Mouse (Mus musculus): ENCODE measurements around the gene Ube2h. TPM values are rescaled to one million over a fixed set of nuclear protein-coding genes. Genes with fewer than 3 reads are reported as not detected.

Ube2h gene
- total RNA-seq, 1 experiment from 2014 or later = 137 TPM

DNA sequence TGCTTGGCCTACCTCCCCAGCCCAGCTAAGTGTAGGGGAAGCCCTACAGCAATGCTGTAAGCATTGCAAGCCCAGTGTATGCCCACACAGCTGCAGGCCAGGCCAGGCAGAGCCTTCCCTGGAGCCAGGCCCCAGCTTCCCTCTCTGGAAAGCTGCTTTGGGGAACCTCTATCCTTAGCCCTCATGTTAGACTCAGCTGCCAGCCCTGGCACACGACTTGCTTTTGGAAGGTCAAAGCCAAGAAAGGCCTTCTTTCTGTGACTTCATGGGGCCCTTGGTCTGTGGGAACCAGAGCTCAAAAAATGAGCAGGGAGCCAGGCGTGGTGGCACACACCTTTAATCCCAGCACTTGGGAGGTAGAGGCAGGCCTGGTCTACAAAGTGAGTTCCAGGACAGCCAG, 142.7 kb downstream of the Ube2h start:
- no peak for DNase-seq

Small RNA genes within 50 kb of the gene (microRNA-seq; reads per million reads assigned to microRNA genes)
- gene Mir182 (768 to 998 reads per million in 2 experiments), gene Mir183 (88.2 to 334 reads per million in 2 experiments), gene Mir96 (23.1 to 30.9 reads per million in 2 experiments)

Other genes starting within 250 kb of the Ube2h start
- 17.7 and 20.0 TPM in 2 replicates for gene Zc3hc1, start 86.5 kb upstream of the Ube2h start, total RNA-seq (2021)
- 58.5 and 86.2 TPM in 2 replicates for gene Klhdc10, start 97.3 kb upstream of the Ube2h start, total RNA-seq (2021)
- gene Tmem209, start 205.2 kb upstream of the Ube2h start, total RNA-seq (2021) = 25.9 and 28.9 TPM in 2 replicates
- gene Ssmem1, start 205.3 kb upstream of the Ube2h start, total RNA-seq (2021) = 0.55 TPM in 1 of 2 replicates, not detected in the other
- gene Cpa2, start 237.0 kb upstream of the Ube2h start, total RNA-seq (2021) = 0.52 and 0.90 TPM in 2 replicates

All from adrenal gland, postnatal 25 days (tissue).